Mouse (Mus musculus): ENCODE measurements around the gene Marc1. TPM values are rescaled to one million over a fixed set of nuclear protein-coding genes. Genes with fewer than 3 reads are reported as not detected.
A peak's percentile ranks its signal among the peaks of the same experiment; 100 is the strongest.

Marc1 gene
- 0.28 and 0.41 TPM in 2 replicates for polyA plus RNA-seq (2014; fragmentation: Nextera tagmentation; extraction: Ambion mirVana)

- Histone ChIP-seq H3K4me3 (ENCODE audit: low read length) (peak within 1 kb of the TSS; percentile 35), H3K27ac (ENCODE audit: low read depth, low read length) (no peak within 1 kb of the TSS), H3K9me3 (ENCODE audit: control insufficient read depth, low read length) (no peaks in the 10 kb centered on the region), H3K4me2 (replicated peaks; ENCODE audit: low read depth, low read length) (peak within 1 kb of the TSS; percentile 69), H3K4me1 (ENCODE audit: control insufficient read depth, insufficient read depth, low read length) (peaks cover 14% of the 10 kb centered on the region), H3K36me3 (ENCODE audit: control insufficient read depth, insufficient read depth, low read length) (no peaks in the 10 kb centered on the region; the same call in 1 of the 2 replicates), H3K9ac (ENCODE audit: low read depth, low read length) (peak within 1 kb of the TSS; percentile 20), H3K27me3 (ENCODE audit: control insufficient read depth, insufficient read depth, low read length) (peaks cover 15% of the 10 kb centered on the region; the same call in 1 of the 2 replicates)
- ATAC-seq (ENCODE audit: low FRiP score, low TSS enrichment) = peak; percentile 63
- WGBS = 5% methylated on average over 52 of the region's 52 CpGs
These were observed at the start of gene Marc1 for GRCm38 (mm10) chr1:184810780-184811575. Gene Marc1, minus strand, starts transcription at chr1:184811313.

GRCm38 (mm10) chr1:184860276-184860675, 49.2 kb upstream of the Marc1 start:
- Histone ChIP-seq H3K27ac (ENCODE audit: low read depth, low read length) (no peak overlapping the region), H3K4me3 (ENCODE audit: low read length) (no peak overlapping the region), H3K36me3 (ENCODE audit: control insufficient read depth, insufficient read depth, low read length) (no peaks in the 10 kb centered on the region), H3K4me1 (ENCODE audit: control insufficient read depth, insufficient read depth, low read length) (0 out of 2 replicates have a peak, but pooled peaks cover 7% of the 10 kb centered on the region), H3K9ac (ENCODE audit: low read depth, low read length) (no peak overlapping the region), H3K4me2 (replicated peaks; ENCODE audit: low read depth, low read length) (no peak overlapping the region), H3K9me3 (ENCODE audit: control insufficient read depth, low read length) (no peaks in the 10 kb centered on the region), H3K27me3 (ENCODE audit: control insufficient read depth, insufficient read depth, low read length) (no peaks in the 10 kb centered on the region)
- ATAC-seq (ENCODE audit: low FRiP score, low TSS enrichment) = no peak; the same call in 1 of the 2 replicates
- 48% methylated on average over 3 of the region's 3 CpGs for WGBS

- 90% methylated on average over 1 of the region's 1 CpGs for WGBS
- no peak overlapping the region for H3K9ac ChIP-seq (ENCODE audit: low read depth, low read length)
- H3K4me3 ChIP-seq (ENCODE audit: low read length) = no peak overlapping the region
- peaks cover 3% of the 10 kb centered on the region; the same call in 1 of the 2 replicates for H3K4me1 ChIP-seq (ENCODE audit: control insufficient read depth, insufficient read depth, low read length)
- H3K27me3 ChIP-seq (ENCODE audit: control insufficient read depth, insufficient read depth, low read length) = no peaks in the 10 kb centered on the region
- H3K36me3 ChIP-seq (ENCODE audit: control insufficient read depth, insufficient read depth, low read length) = no peaks in the 10 kb centered on the region
- no peak for ATAC-seq (ENCODE audit: low FRiP score, low TSS enrichment)
- H3K4me2 ChIP-seq (replicated peaks; ENCODE audit: low read depth, low read length) = no peak overlapping the region
- no peak overlapping the region for H3K27ac ChIP-seq (ENCODE audit: low read depth, low read length)
- H3K9me3 ChIP-seq (ENCODE audit: control insufficient read depth, low read length) = no peaks in the 10 kb centered on the region
These were observed 47.1 kb upstream of the Marc1 start for GRCm38 (mm10) chr1:184858253-184858652.

GRCm38 (mm10) chr1:184857216-184857615, 46.1 kb upstream of the Marc1 start:
- Histone ChIP-seq H3K4me2 (replicated peaks; ENCODE audit: low read depth, low read length) (no peak overlapping the region), H3K36me3 (ENCODE audit: control insufficient read depth, insufficient read depth, low read length) (no peaks in the 10 kb centered on the region), H3K4me3 (ENCODE audit: low read length) (no peak overlapping the region), H3K9ac (ENCODE audit: low read depth, low read length) (no peak overlapping the region), H3K9me3 (ENCODE audit: control insufficient read depth, low read length) (no peaks in the 10 kb centered on the region), H3K27ac (ENCODE audit: low read depth, low read length) (no peak overlapping the region), H3K4me1 (ENCODE audit: control insufficient read depth, insufficient read depth, low read length) (peaks cover 3% of the 10 kb centered on the region; the same call in 1 of the 2 replicates), H3K27me3 (ENCODE audit: control insufficient read depth, insufficient read depth, low read length) (no peaks in the 10 kb centered on the region)
- 86% methylated on average over 9 of the region's 9 CpGs for WGBS
- ATAC-seq (ENCODE audit: low FRiP score, low TSS enrichment) = no peak

- H3K27me3 ChIP-seq (ENCODE audit: control insufficient read depth, insufficient read depth, low read length) = no peaks in the 10 kb centered on the region
- H3K4me1 ChIP-seq (ENCODE audit: control insufficient read depth, insufficient read depth, low read length) = peaks cover 12% of the 10 kb centered on the region; the same call in 1 of the 2 replicates
- no peak overlapping the region; the same call in 1 of the 2 replicates for H3K4me2 ChIP-seq (replicated peaks; ENCODE audit: low read depth, low read length)
- H3K9ac ChIP-seq (ENCODE audit: low read depth, low read length) = no peak overlapping the region
- 35% methylated on average over 3 of the region's 3 CpGs for WGBS
- no peaks in the 10 kb centered on the region for H3K9me3 ChIP-seq (ENCODE audit: control insufficient read depth, low read length)
- H3K4me3 ChIP-seq (ENCODE audit: low read length) = no peak overlapping the region
- peak overlapping the region; percentile 78; the same call in 1 of the 2 replicates for H3K27ac ChIP-seq (ENCODE audit: low read depth, low read length)
- peak; percentile 6; the same call in 1 of the 2 replicates for ATAC-seq (ENCODE audit: low FRiP score, low TSS enrichment)
- no peaks in the 10 kb centered on the region for H3K36me3 ChIP-seq (ENCODE audit: control insufficient read depth, insufficient read depth, low read length)
These were observed 42.8 kb upstream of the Marc1 start for GRCm38 (mm10) chr1:184853922-184854321.

- ATAC-seq (ENCODE audit: low FRiP score, low TSS enrichment) = peak; percentile 75
- Histone ChIP-seq H3K4me3 (ENCODE audit: low read length) (no peak overlapping the region), H3K9me3 (ENCODE audit: control insufficient read depth, low read length) (no peaks in the 10 kb centered on the region), H3K27ac (ENCODE audit: low read depth, low read length) (peak overlapping the region; percentile 78; the same call in 1 of the 2 replicates), H3K27me3 (ENCODE audit: control insufficient read depth, insufficient read depth, low read length) (no peaks in the 10 kb centered on the region), H3K4me1 (ENCODE audit: control insufficient read depth, insufficient read depth, low read length) (peaks cover 12% of the 10 kb centered on the region; the same call in 1 of the 2 replicates), H3K9ac (ENCODE audit: low read depth, low read length) (no peak overlapping the region), H3K4me2 (replicated peaks; ENCODE audit: low read depth, low read length) (peak overlapping the region; percentile 24; the same call in 1 of the 2 replicates), H3K36me3 (ENCODE audit: control insufficient read depth, insufficient read depth, low read length) (no peaks in the 10 kb centered on the region)
- WGBS = 22% methylated on average over 5 of the region's 5 CpGs
These were observed 42.2 kb upstream of the Marc1 start for GRCm38 (mm10) chr1:184853339-184853738.

- Histone ChIP-seq H3K4me2 (replicated peaks; ENCODE audit: low read depth, low read length) (peak overlapping the region; percentile 27), H3K27ac (ENCODE audit: low read depth, low read length) (peak overlapping the region; percentile 38; the same call in 1 of the 2 replicates), H3K9me3 (ENCODE audit: control insufficient read depth, low read length) (no peaks in the 10 kb centered on the region), H3K36me3 (ENCODE audit: control insufficient read depth, insufficient read depth, low read length) (no peaks in the 10 kb centered on the region), H3K9ac (ENCODE audit: low read depth, low read length) (no peak overlapping the region), H3K27me3 (ENCODE audit: control insufficient read depth, insufficient read depth, low read length) (peaks cover 3% of the 10 kb centered on the region; the same call in 1 of the 2 replicates), H3K4me1 (ENCODE audit: control insufficient read depth, insufficient read depth, low read length) (peaks cover 12% of the 10 kb centered on the region; the same call in 1 of the 2 replicates), H3K4me3 (ENCODE audit: low read length) (peak overlapping the region; percentile 0; the same call in 1 of the 2 replicates)
- ATAC-seq (ENCODE audit: low FRiP score, low TSS enrichment) = peak; percentile 80
- 11% methylated on average over 31 of the region's 31 CpGs for whole genome bisulfite sequencing
These were observed 40.9 kb upstream of the Marc1 start for GRCm38 (mm10) chr1:184851741-184852618.

GRCm38 (mm10) chr1:184851166-184851565, 40.1 kb upstream of the Marc1 start:
- 23% methylated on average over 7 of the region's 7 CpGs for WGBS
- peak overlapping the region; percentile 38; the same call in 1 of the 2 replicates for H3K27ac ChIP-seq (ENCODE audit: low read depth, low read length)

More at GRCm38 (mm10) chr1:184851166-184851565, 40.1 kb upstream of the Marc1 start:
- Histone ChIP-seq H3K4me1 (ENCODE audit: control insufficient read depth, insufficient read depth, low read length) (peaks cover 16% of the 10 kb centered on the region; the same call in 1 of the 2 replicates), H3K9me3 (ENCODE audit: control insufficient read depth, low read length) (no peaks in the 10 kb centered on the region), H3K36me3 (ENCODE audit: control insufficient read depth, insufficient read depth, low read length) (no peaks in the 10 kb centered on the region), H3K4me3 (ENCODE audit: low read length) (no peak overlapping the region), H3K4me2 (replicated peaks; ENCODE audit: low read depth, low read length) (no peak overlapping the region; the same call in 1 of the 2 replicates), H3K9ac (ENCODE audit: low read depth, low read length) (no peak overlapping the region), H3K27me3 (ENCODE audit: control insufficient read depth, insufficient read depth, low read length) (peaks cover 3% of the 10 kb centered on the region; the same call in 1 of the 2 replicates)
- no peak for ATAC-seq (ENCODE audit: low FRiP score, low TSS enrichment)

Data from kidney, embryonic 14.5 days (tissue).